Mouse (Mus musculus) hematopoietic multipotent progenitor cell, adult 10-12 weeks (in vitro differentiated cells): Measurements from ENCODE around the gene Uck2. TPM values are rescaled to one million over a fixed set of nuclear protein-coding genes. Genes with fewer than 3 reads are reported as not detected.

Experiments used
- polyA plus RNA-seq: library from polyadenylated mRNA; stranded (reverse); fragments of >175 nt; gene quantifications from 2 replicates; pipeline ENCODE4 v1.2.3, GENCODE M21; 2012; ENCODE audit warnings: low replicate concordance

The Uck2 gene
- polyA plus RNA-seq = 60.6 and 80.5 TPM in 2 replicates

DNA sequence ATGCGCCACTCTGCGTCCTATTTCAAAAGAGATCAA is at the start of gene Uck2:
TSS of gene Uck2 (minus strand) at position 1 of the 36 bp plus-strand sequence.

DNA sequence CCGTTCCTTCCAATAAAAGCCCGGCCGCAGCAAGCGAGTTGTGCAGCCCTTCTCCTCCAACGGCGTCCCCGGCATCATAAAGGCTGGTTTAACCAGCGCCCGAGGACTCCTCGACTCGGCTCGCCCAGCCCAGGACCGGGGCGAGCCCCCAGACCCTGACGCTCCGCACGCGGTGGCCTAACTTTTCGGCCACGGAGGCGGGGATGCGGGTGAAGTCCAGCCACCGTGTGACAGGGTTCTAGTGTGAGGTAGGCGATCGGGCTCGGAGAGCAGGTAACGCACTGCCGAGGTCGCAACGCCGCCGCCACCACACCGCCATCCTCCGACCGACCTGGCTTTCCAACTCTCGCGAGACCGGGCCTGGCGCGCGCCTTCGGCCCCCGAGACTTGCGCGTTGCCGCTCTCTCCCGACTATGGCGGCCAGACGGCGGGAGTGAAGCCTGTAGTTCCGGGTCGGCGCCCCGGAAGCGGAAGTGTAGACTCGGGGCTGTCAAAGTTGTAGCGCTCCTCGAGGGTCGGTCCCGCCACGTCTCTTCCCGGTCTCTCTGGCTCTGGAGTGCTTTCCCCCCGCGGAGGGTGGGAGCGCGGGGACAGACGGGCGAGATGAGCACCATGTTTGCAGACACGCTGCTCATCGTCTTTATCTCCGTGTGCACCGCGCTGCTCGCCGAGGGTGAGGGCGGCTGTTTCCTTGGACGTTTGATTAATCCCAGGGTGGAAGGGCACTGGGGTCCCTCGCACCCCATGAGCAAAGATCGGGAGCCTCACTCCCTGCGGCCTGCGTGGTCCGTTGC is 23.3 kb upstream of the Uck2 start, which contains the start of gene Tmco1:
TSS of gene Tmco1 (plus strand) at position 118 of the 794 bp plus-strand sequence.

Other genes with a start within 250 kb of the Uck2 start
- gene Tmco1, start 23.1 kb upstream of the Uck2 start, polyA plus RNA-seq = 8.7 and 18.6 TPM in 2 replicates
- gene Aldh9a1, start 64.7 kb upstream of the Uck2 start, polyA plus RNA-seq = 32.4 and 45.9 TPM in 2 replicates
- gene Mgst3, start 108.5 kb upstream of the Uck2 start, polyA plus RNA-seq = 1.5 and 68.4 TPM in 2 replicates
- gene Lrrc52, start 181.5 kb upstream of the Uck2 start, polyA plus RNA-seq = not detected in 2 replicates